Comparison of ENCODE assay signal across 11 mouse cellular contexts in genomic region chr7:142552591-142553416, GRCm38 (mm10). TPM values are rescaled to one million over a fixed set of nuclear protein-coding genes. Genes with fewer than 3 reads are reported as not detected.
DNase-seq lines count a peak whose midpoint lies in the region; ATAC-seq lines count a peak whose summit lies in the region.
"Had no signal": no experiment of that assay in that cellular context is flagged by ENCODE, and none has a peak within 500 bp of the region (broad histone marks: within the 10 kb centered on the region; RNA-seq: fewer than 3 reads in every experiment).

No protein-coding gene starts in this region.

- H3K27me3 ChIP-seq in kidney, embryonic 14.5 days (ENCODE audit: control insufficient read depth, insufficient read depth, low read length): no peaks in the 10 kb centered on the region
- no peaks in the 10 kb centered on the region for H3K27me3 ChIP-seq in liver, embryonic 16.5 days (ENCODE audit: control insufficient read depth, insufficient read depth, low read depth, low read length)

- no peaks in the 10 kb centered on the region for H3K9me3 ChIP-seq in kidney, embryonic 14.5 days (ENCODE audit: control insufficient read depth, low read length)
- no peaks in the 10 kb centered on the region for H3K9me3 ChIP-seq in liver, embryonic 16.5 days (replicated peaks; ENCODE audit: control insufficient read depth, low read length)
- H3K9me3 ChIP-seq: megakaryocyte, embryonic 14.5 days had no signal

- no peak overlapping the region for H3K4me3 ChIP-seq in kidney, embryonic 14.5 days (ENCODE audit: low read length)
- H3K4me3 ChIP-seq in liver, embryonic 16.5 days (ENCODE audit: low read depth, low read length): no peak overlapping the region
- H3K4me3 ChIP-seq: erythroblast, embryonic 14.5 days; megakaryocyte, embryonic 14.5 days had no signal

- peak; percentile 42 for ATAC-seq in kidney, embryonic 14.5 days (ENCODE audit: low FRiP score, low TSS enrichment)
- ATAC-seq in liver, embryonic 16.5 days (ENCODE audit: low read depth): peak; percentile 40; the same call in 1 of the 2 replicates

- no peak overlapping the region for H3K4me2 ChIP-seq in kidney, embryonic 14.5 days (replicated peaks; ENCODE audit: low read depth, low read length)
- no peak overlapping the region for H3K4me2 ChIP-seq in liver, embryonic 16.5 days (ENCODE audit: low read depth, low read length)

- peaks cover 49% of the 10 kb centered on the region for H3K4me1 ChIP-seq in kidney, embryonic 14.5 days (ENCODE audit: control insufficient read depth, insufficient read depth, low read length)
- H3K4me1 ChIP-seq in liver, embryonic 16.5 days (ENCODE audit: control insufficient read depth, low read depth, low read length): peaks cover 9% of the 10 kb centered on the region
- H3K4me1 ChIP-seq: megakaryocyte, embryonic 14.5 days had no signal

- peak overlapping the region; percentile 20; the same call in 1 of the 2 replicates for H3K9ac ChIP-seq in kidney, embryonic 14.5 days (ENCODE audit: low read depth, low read length)
- H3K9ac ChIP-seq in liver, embryonic 16.5 days (ENCODE audit: low read depth, low read length): no peak overlapping the region

- DNase-seq in kidney, postnatal 10 days: no peak
- DNase-seq in embryo, embryonic 9.5 days (ENCODE audit: extremely low spot score): peak; percentile 78
- peak; percentile 45 for DNase-seq in gastrocnemius, postnatal 10 days
- no peak for DNase-seq in adrenal gland, postnatal 4 days (ENCODE audit: low spot score in 2 of 2)
- no peak for DNase-seq in MN1 (ENCODE audit: low spot score)
- DNase-seq: kidney, postnatal 14 days; right cerebral cortex, postnatal 14 days had no signal

- WGBS in kidney, embryonic 14.5 days: 19% methylated on average over 13 of the region's 13 CpGs
- WGBS in liver, embryonic 16.5 days (ENCODE audit: insufficient replicate concordance): 40% methylated on average over 13 of the region's 13 CpGs

- peak overlapping the region; percentile 90 for H3K27ac ChIP-seq in kidney, embryonic 14.5 days (ENCODE audit: low read depth, low read length)
- H3K27ac ChIP-seq in liver, embryonic 16.5 days (ENCODE audit: low read length): 0 out of 2 replicates have a peak overlapping the region, but pooled peaks have one; percentile 20

- H3K36me3 ChIP-seq in kidney, embryonic 14.5 days (ENCODE audit: control insufficient read depth, insufficient read depth, low read length): no peaks in the 10 kb centered on the region
- H3K36me3 ChIP-seq in liver, embryonic 16.5 days (ENCODE audit: control insufficient read depth, insufficient read depth): no peaks in the 10 kb centered on the region

RNA-seq across cellular contexts. Expression of gene Mrpl23, which starts 20.3 kb away (rescaled TPM):
- 30.3 and 33.4 TPM in 2 replicates for polyA plus RNA-seq in kidney, embryonic 14.5 days (2014; fragmentation: Nextera tagmentation; extraction: Ambion mirVana)
- 1 to 10 TPM; 6.4 to 7.2 TPM for total RNA-seq in gastrocnemius, postnatal 10 days (2021)
- polyA plus RNA-seq in liver, embryonic 16.5 days (2015; fragmentation: Nextera tagmentation; extraction: Ambion mirVana): 10.9 and 11.4 TPM in 2 replicates
- 1 to 10 TPM; 8.2 to 9.5 TPM for total RNA-seq in adrenal gland, postnatal 4 days (2021)

RNA-seq across cellular contexts. Expression of gene Tnnt3, which starts 54.2 kb away (rescaled TPM):
- 3.2 and 3.5 TPM in 2 replicates for polyA plus RNA-seq in kidney, embryonic 14.5 days (2014; fragmentation: Nextera tagmentation; extraction: Ambion mirVana)
- total RNA-seq in gastrocnemius, postnatal 10 days (2021): over 10,000 TPM; 17,146 to 18,824 TPM
- 13.0 and 31.5 TPM in 2 replicates for polyA plus RNA-seq in liver, embryonic 16.5 days (2015; fragmentation: Nextera tagmentation; extraction: Ambion mirVana)
- 100 to 1,000 TPM; 118 to 299 TPM for total RNA-seq in adrenal gland, postnatal 4 days (2021)
- polyA plus RNA-seq: erythroblast, embryonic 14.5 days had no signal

Comparison
In these comparisons a context has a peak if more than half of its experiments do, and no peak if none do; other contexts are left out.
1. DNase-seq: peak in embryo, embryonic 9.5 days (single experiment) and gastrocnemius, postnatal 10 days (single experiment); none in kidney, postnatal 10 days (single experiment), adrenal gland, postnatal 4 days (0 of 2) and MN1 (single experiment).
2. RNA of gene Tnnt3, which starts 54.2 kb away (total RNA-seq): 17,146 to 18,824 TPM in gastrocnemius, postnatal 10 days; 118 to 299 TPM in adrenal gland, postnatal 4 days; every median in the first group is over 10 times any median in the second.